Mouse (Mus musculus) stomach, embryonic 16.5 days (tissue): ENCODE measurements around the gene Itfg2. TPM values are rescaled to one million over a fixed set of nuclear protein-coding genes. Genes with fewer than 3 reads are reported as not detected.

Experiments
- ATAC-seq: fragments of 200-750 bp; cut with Nextera tagmentation; 2 replicates; pipeline ENCODE4 v1.8.0; 2017; ENCODE audit warnings: moderate number of reproducible peaks, moderate TSS enrichment; ENCODE audit not compliant: insufficient read depth, low FRiP score
- H3K27ac ChIP-seq: fragments of 300-500 bp; sonication (generic); 2 replicates; pipeline ENCODE4 v1.5.1; 2014; ENCODE audit warnings: low read length
- H3K27me3 ChIP-seq: fragments of 300-500 bp; sonication (generic); 2 replicates; pipeline ENCODE4 v1.6.1; 2014; ENCODE audit warnings: low read length, control low read depth, mixed read lengths; ENCODE audit not compliant: control insufficient read depth, insufficient read depth
- H3K36me3 ChIP-seq: fragments of 300-500 bp; sonication (generic); 2 replicates; pipeline ENCODE4 v1.6.1; 2014; ENCODE audit warnings: low read length; ENCODE audit not compliant: control insufficient read depth, insufficient read depth
- H3K4me1 ChIP-seq: fragments of 300-500 bp; sonication (generic); 2 replicates; pipeline ENCODE4 v1.6.1; 2014; ENCODE audit warnings: low read length, control low read depth, mixed read lengths; ENCODE audit not compliant: control insufficient read depth, insufficient read depth
- H3K4me2 ChIP-seq: fragments of 300-500 bp; sonication (generic); 2 replicates; pipeline ENCODE4 v1.6.1; 2014; ENCODE audit warnings: low read depth, low read length, mixed read lengths
- H3K4me3 ChIP-seq: fragments of 300-500 bp; sonication (generic); replicated peaks from 2 replicates; pipeline ENCODE4 v1.5.1; 2014; ENCODE audit warnings: mild to moderate bottlenecking, low read length
- H3K9ac ChIP-seq: fragments of 300-500 bp; sonication (generic); 2 replicates; pipeline ENCODE4 v1.6.1; 2014; ENCODE audit warnings: low read length
- H3K9me3 ChIP-seq: fragments of 300-500 bp; sonication (generic); replicated peaks from 2 replicates; pipeline ENCODE4 v1.6.1; 2016; ENCODE audit warnings: low read length, control low read depth; ENCODE audit not compliant: control insufficient read depth
- WGBS: fragments of 180-500 bp; shearing (Covaris S2); extraction: QIAGEN DNeasy Blood & Tissue Kit; methylation state at CpG from one replicate; pipeline ENCODE4 v1.1.7; 2014; 5-methylcytosine and 5-hydroxymethylcytosine counted together
- polyA plus RNA-seq: library from polyadenylated mRNA; unstranded; fragments of >200 nt; fragmentation: Nextera tagmentation; extraction: Ambion mirVana; gene quantifications from 2 replicates; pipeline ENCODE4 v1.2.1, GENCODE M21; 2015

Gene Itfg2
- polyA plus RNA-seq, 1 experiment from 2014 or later, result 25.0 TPM

DNA sequence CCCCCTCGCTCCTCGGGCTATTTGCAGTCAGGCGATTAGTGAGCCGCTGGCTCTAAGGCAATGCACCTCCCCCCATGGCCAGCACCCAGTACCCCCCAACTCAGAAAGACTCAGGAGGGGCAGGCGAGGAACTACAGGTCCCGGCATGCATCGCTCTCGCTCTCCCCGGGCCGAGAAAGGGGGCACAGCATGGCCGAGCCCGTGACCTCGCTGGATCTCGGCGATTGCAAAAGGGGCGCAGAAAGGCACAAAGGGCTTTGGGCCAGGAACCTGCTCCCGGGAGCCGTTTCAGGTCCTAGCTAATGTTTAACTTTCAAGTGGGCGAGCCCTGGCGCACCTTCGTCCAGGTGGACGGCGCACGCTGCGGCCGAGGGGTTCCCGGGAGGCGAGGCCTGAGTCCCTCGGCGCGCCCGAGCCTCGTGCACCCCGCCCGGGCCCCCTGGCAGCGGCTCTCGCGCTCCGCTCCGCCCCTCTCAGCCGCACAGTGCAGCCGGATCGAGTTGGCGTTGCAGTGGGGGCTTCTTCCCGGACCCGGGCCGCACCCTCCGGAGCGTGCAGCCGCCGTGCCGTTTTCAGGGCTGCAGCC, 13.1 kb upstream of the Itfg2 start:
- Histone ChIP-seq H3K27ac (peak overlapping the region; percentile 98), H3K36me3 (peaks cover 30% of the 10 kb centered on the region), H3K9me3 (no peaks in the 10 kb centered on the region), H3K9ac (peak overlapping the region; percentile 97), H3K4me2 (peak overlapping the region; percentile 56), H3K4me3 (peak overlapping the region; percentile 98), H3K4me1 (peaks cover 14% of the 10 kb centered on the region), H3K27me3 (no peaks in the 10 kb centered on the region)
- ATAC-seq, result peak; percentile 83
- 1% methylated on average over 48 of the region's 52 CpGs for WGBS

DNA sequence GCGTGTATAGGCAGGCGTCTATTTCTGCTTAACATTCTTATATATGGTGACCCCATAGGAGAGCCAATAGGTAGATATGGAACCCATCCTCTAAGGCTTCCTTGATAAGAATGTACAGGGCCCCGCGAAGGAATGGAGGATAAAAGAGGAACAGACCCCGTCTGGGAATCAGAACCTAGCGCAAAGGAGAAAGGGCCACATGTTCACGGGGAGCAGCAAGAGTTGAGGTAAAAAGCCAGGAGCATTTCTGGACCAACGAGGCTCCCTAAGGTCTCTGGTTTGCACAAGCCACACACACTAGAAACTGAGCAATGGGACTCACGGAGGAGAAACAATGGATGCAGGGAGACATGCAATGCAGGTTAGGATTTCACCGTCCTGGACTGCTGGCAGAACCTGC, 12.6 kb upstream of the Itfg2 start:
- Histone ChIP-seq H3K4me1 (peaks cover 14% of the 10 kb centered on the region), H3K27me3 (no peaks in the 10 kb centered on the region), H3K4me3 (peak overlapping the region; percentile 98), H3K36me3 (peaks cover 36% of the 10 kb centered on the region), H3K9me3 (no peaks in the 10 kb centered on the region), H3K4me2 (peak overlapping the region; percentile 56), H3K9ac (peak overlapping the region; percentile 97), H3K27ac (peak overlapping the region; percentile 98)
- WGBS, result 3% methylated on average over 10 of the region's 10 CpGs
- ATAC-seq, result no peak

DNA sequence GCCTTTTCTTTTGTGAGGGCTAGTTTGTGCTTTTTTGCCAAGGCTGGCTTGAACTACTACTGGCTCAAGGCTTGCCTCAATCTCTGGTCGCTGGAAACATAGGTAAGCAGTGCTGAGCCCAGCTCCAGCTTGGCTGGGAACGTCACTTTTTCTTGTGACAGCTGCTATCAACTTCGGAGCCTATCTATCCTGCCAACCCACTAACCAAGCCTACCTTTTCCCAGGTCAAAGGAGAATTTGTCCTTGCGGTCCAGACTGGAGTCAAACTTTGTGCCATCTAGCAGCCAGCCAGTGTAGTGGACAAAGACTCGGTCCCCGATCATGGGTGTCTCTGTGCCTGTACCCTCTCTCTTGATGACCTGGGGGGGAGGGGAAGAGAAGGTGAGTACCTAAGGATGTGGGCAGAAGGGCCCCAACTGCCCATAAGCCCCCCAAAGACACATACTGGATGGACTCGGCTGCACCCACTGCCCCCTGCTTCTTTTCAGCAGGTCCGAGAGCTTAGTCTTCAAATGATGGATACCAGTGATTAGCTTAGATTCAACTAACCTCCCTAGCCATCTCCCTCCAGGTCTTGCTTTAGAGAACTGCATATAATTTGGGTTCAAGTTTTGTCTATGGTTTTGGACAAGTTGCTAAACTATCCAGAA, 11.8 kb upstream of the Itfg2 start:
- H3K27ac ChIP-seq, result 0 out of 2 replicates have a peak overlapping the region, but pooled peaks have one; percentile 98
- 76% methylated on average over 8 of the region's 8 CpGs for WGBS
- H3K27me3 ChIP-seq, result no peaks in the 10 kb centered on the region
- peak overlapping the region; percentile 98 for H3K4me3 ChIP-seq
- no peaks in the 10 kb centered on the region for H3K9me3 ChIP-seq
- H3K4me1 ChIP-seq, result peaks cover 14% of the 10 kb centered on the region
- peaks cover 41% of the 10 kb centered on the region for H3K36me3 ChIP-seq
- ATAC-seq, result no peak
- H3K4me2 ChIP-seq, result peak overlapping the region; percentile 56
- peak overlapping the region; percentile 97 for H3K9ac ChIP-seq

DNA sequence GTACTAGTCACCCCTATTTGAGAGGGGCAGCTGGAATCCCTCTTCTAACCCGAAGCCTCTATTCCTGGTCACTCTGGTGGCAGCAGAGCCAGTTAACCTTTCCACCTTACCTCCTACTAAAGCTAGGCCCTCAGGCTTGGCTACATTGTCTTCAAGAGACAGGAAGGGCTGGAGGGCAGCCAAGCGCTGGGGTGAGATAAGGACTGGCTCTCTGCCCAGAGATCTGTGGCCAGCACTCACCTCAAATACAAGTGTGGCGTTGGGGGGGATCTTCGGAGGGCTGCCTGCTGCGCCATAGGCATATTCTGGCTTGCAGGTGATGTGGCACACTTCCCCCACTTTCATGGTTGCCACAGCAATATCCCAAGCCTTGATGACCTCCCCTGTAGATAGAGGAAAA, 10.7 kb upstream of the Itfg2 start:
- Histone ChIP-seq H3K4me2 (no peak overlapping the region), H3K36me3 (peaks cover 49% of the 10 kb centered on the region), H3K4me3 (no peak overlapping the region), H3K9ac (no peak overlapping the region), H3K4me1 (peaks cover 14% of the 10 kb centered on the region), H3K27ac (no peak overlapping the region), H3K27me3 (no peaks in the 10 kb centered on the region), H3K9me3 (no peaks in the 10 kb centered on the region)
- ATAC-seq, result no peak
- 74% methylated on average over 5 of the region's 5 CpGs for WGBS

DNA sequence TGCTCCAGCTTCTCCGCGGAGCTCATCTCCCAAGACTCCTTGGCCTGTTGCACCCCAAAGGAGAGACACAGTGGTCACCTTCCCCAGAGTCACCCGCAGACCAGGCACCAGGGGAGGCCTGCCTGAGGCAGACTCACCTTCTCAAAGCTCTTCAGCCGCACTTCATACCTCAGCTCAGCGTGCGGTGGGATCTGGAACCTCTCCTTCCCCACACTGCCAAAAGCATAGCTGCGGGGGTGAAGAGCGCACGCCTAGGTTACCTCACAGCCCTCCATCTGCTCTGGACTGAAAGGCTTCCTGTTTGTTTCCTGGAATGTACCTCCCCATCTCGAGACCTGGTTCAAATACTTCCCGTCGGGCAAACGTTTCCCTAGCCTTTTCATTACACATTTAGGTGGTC, 8.8 kb upstream of the Itfg2 start:
- Histone ChIP-seq H3K27me3 (no peaks in the 10 kb centered on the region), H3K4me2 (no peak overlapping the region), H3K4me3 (no peak overlapping the region), H3K4me1 (peaks cover 11% of the 10 kb centered on the region), H3K9ac (no peak overlapping the region), H3K36me3 (peaks cover 57% of the 10 kb centered on the region), H3K9me3 (no peaks in the 10 kb centered on the region), H3K27ac (no peak overlapping the region)
- no peak for ATAC-seq
- 94% methylated on average over 13 of the region's 13 CpGs for WGBS

DNA sequence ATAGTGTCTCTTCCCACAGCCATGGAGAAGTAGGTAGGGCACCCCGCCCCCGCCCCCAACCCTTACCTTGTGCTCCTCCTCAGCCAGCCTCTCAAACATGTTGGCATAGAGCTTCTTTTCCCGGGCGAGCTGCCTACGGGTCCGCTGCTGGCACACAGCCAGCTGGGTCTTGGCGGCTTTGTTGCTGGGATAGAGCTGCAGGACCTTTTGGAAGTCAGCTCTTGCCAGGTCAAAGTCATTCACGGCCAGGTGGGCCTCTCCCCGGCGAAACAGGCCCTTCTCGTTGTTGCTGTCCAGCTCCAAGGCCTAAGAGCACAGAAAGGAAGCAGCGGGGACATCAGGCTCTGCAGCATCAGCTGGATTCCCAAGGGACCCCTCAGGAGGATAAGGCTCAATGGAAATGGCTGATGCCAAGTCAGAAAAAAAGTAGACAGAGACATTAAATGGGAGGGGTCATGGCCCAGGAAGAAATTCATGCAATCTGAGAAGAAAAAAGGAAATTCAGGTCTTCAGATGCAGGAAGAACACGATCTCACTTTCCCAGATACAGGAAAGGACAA, 7.7 kb upstream of the Itfg2 start:
- Histone ChIP-seq H3K4me2 (no peak overlapping the region), H3K4me3 (no peak overlapping the region), H3K36me3 (peaks cover 57% of the 10 kb centered on the region), H3K27ac (no peak overlapping the region), H3K4me1 (peaks cover 11% of the 10 kb centered on the region), H3K9ac (no peak overlapping the region), H3K27me3 (no peaks in the 10 kb centered on the region), H3K9me3 (no peaks in the 10 kb centered on the region)
- WGBS, result 83% methylated on average over 13 of the region's 13 CpGs
- no peak for ATAC-seq

DNA sequence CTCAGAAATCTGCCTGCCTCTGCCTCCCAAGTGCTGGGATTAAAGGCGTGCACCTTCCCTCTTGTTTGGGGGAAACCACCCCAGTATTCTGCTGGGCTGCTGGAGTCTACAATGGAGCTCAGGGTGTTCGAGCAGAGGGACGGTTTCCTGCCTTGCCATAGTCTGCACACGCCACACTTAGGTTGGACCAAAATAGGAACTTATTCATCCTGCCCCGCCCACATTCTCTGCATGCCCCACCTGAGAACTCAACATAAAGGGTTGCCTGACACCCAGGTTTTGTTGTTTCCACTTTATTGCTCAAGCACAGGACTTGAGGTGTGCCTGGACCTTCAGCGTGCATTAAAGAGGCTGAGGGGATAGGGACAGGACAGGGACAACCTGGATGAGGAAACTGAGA, 5.1 kb upstream of the Itfg2 start:
- Histone ChIP-seq H3K9ac (no peak overlapping the region), H3K27me3 (no peaks in the 10 kb centered on the region), H3K27ac (no peak overlapping the region), H3K4me2 (no peak overlapping the region), H3K4me3 (no peak overlapping the region), H3K9me3 (no peaks in the 10 kb centered on the region), H3K36me3 (peaks cover 46% of the 10 kb centered on the region), H3K4me1 (peaks cover 3% of the 10 kb centered on the region; the same call in 1 of the 2 replicates)
- ATAC-seq, result no peak
- 75% methylated on average over 6 of the region's 6 CpGs for WGBS

DNA sequence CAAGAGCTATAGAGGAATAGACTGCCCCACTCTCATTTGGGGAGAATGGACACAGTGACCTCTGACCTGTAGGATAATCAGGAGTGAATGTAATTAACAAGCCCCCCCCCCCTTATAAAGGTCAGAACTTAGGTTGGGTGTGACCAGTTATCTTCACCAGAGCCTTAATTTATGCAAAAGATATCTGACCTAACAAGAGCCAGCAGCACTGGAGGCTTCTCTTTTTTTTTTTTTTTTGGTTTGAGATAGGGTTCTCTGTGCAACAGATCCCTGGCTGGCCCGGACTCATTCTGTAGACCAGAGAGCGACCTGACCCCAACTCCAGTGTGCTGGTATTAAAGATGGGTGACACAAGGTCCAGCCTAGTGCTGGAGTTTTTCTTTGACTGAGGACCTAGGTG, 4.6 kb upstream of the Itfg2 start:
- Histone ChIP-seq H3K36me3 (peaks cover 42% of the 10 kb centered on the region), H3K9ac (no peak overlapping the region), H3K9me3 (no peaks in the 10 kb centered on the region), H3K4me3 (no peak overlapping the region), H3K4me1 (peaks cover 3% of the 10 kb centered on the region; the same call in 1 of the 2 replicates), H3K4me2 (no peak overlapping the region), H3K27me3 (no peaks in the 10 kb centered on the region), H3K27ac (no peak overlapping the region)
- WGBS, result 100% methylated on average over 2 of the region's 2 CpGs
- ATAC-seq, result no peak

DNA sequence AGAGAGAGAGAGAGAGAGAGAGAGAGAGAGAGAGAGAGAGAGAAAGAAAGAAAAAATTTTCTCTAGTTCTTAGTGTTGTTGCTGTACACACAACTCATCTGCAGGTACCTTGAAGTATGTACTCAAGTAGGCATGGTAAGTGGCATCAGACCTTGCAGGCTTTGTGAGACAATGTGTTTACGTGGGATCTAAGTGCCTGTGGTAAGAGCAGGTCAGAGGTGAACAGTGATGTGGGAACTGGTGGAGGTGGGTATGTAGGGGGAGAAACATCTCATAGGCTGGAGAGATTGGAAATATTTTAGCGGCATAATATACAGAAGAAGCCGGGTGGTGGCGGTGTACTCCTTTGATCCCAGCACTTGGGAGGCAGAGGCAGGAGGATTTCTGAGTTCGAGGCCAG, 2.8 kb upstream of the Itfg2 start:
- H3K27me3 ChIP-seq, result no peaks in the 10 kb centered on the region
- 85% methylated on average over 5 of the region's 5 CpGs for WGBS

More for the DNA sequence above, 2.8 kb upstream of the Itfg2 start:
- Histone ChIP-seq H3K4me3 (no peak overlapping the region), H3K9ac (no peak overlapping the region), H3K4me2 (no peak overlapping the region), H3K27ac (no peak overlapping the region), H3K9me3 (no peaks in the 10 kb centered on the region), H3K4me1 (peaks cover 3% of the 10 kb centered on the region; the same call in 1 of the 2 replicates), H3K36me3 (peaks cover 24% of the 10 kb centered on the region)
- no peak for ATAC-seq
